Mouse (Mus musculus) erythroblast, embryonic 14.5 days (primary cell): Measurements from ENCODE around the gene Foxo3. TPM values are rescaled to one million over a fixed set of nuclear protein-coding genes. Genes with fewer than 3 reads are reported as not detected.
A peak's percentile ranks its signal among the peaks of the same experiment; 100 is the strongest.

ENCODE experiments used
- H3K27me3 ChIP-seq: 2 replicates; pipeline ENCODE4 v1.6.1; 2012; ENCODE audit warnings: inconsistent platforms; ENCODE audit not compliant: control insufficient read depth
- H3K36me3 ChIP-seq: 2 replicates; pipeline ENCODE4 v1.6.1; 2012; ENCODE audit warnings: mild to moderate bottlenecking, inconsistent platforms; ENCODE audit not compliant: control insufficient read depth
- H3K4me1 ChIP-seq: 2 replicates; pipeline ENCODE4 v1.6.1; 2012; ENCODE audit warnings: inconsistent platforms; ENCODE audit not compliant: control insufficient read depth
- H3K4me3 ChIP-seq: replicated peaks from 2 replicates; pipeline ENCODE3; 2012; ENCODE audit warnings: moderate library complexity, mild to moderate bottlenecking, inconsistent platforms
- H3K9me3 ChIP-seq: 2 replicates; pipeline ENCODE4 v1.6.1; 2012; ENCODE audit warnings: low read length, inconsistent platforms, mixed read lengths; ENCODE audit not compliant: control insufficient read depth
- GATA1 ChIP-seq: IDR thresholded peaks from 2 replicates; pipeline ENCODE4 v1.6.1; 2012; ENCODE audit warnings: low read length, inconsistent platforms, mixed read lengths
- TAL1 ChIP-seq: IDR thresholded peaks from 3 replicates; pipeline ENCODE4 v1.6.1; 2012; ENCODE audit warnings: low read length, inconsistent platforms, mixed read lengths
- polyA plus RNA-seq: library from polyadenylated mRNA; stranded (reverse); fragments of >175 nt; gene quantifications from 2 replicates; pipeline ENCODE4 v1.2.3, GENCODE M21; 2012

Gene Foxo3
- polyA plus RNA-seq, 1 experiment: 19.0 TPM

GRCm38 (mm10) chr10:42247125-42247816 lies 29.3 kb downstream of the Foxo3 start:
- Histone ChIP-seq H3K4me3 (peak overlapping the region; percentile 62), H3K27me3 (no peaks in the 10 kb centered on the region), H3K9me3 (no peaks in the 10 kb centered on the region), H3K36me3 (peaks cover 100% of the 10 kb centered on the region), H3K4me1 (peaks cover 100% of the 10 kb centered on the region)
- TF ChIP-seq GATA1 (peak; percentile 44), TAL1 (peak; percentile 55; the same call in 2 of the 3 replicates)

DNA sequence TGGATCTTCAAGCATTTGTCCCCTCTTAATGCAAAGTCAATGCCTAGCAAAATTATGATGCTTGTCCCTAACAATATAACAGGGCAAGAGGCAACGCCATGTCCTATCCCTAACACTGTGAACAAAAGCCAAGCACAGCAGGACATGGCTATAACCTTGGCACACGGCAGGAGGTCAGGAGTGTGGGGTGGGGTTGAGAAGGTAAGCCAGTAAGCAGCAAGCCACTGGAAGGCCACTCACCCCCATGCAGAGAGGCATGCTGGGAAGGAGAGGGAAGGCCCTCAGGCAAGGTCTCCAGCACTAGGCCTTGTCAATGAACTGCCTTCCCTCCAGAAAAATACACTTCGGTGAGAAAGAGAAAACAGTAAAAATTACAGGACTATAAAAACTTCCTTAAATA lies 30.1 kb downstream of the Foxo3 start:
- Histone ChIP-seq H3K27me3 (no peaks in the 10 kb centered on the region), H3K9me3 (no peaks in the 10 kb centered on the region), H3K4me3 (peak overlapping the region; percentile 21), H3K4me1 (peaks cover 100% of the 10 kb centered on the region), H3K36me3 (peaks cover 100% of the 10 kb centered on the region)
- TF ChIP-seq GATA1 (no peak), TAL1 (no peak)

DNA sequence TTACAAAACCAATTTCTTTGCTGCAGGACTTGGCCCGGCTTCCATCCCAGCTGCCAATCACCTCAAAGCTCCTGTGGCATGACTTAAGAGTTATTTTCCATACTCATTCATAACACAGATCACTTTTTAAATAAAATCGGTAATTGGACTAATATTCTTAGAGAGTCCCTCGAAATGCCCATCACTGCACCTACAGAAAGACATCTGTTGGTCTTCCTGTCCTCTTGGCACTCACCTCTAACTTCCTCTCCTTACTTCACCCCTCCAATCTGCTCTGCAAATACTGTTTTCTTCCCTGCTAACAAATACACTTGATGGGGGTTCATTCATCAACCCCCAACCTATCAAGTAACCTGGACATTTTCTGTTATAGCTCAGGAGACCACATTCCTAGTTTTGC lies 30.9 kb downstream of the Foxo3 start:
- Histone ChIP-seq H3K9me3 (no peaks in the 10 kb centered on the region), H3K27me3 (no peaks in the 10 kb centered on the region), H3K36me3 (peaks cover 100% of the 10 kb centered on the region), H3K4me1 (peaks cover 99% of the 10 kb centered on the region), H3K4me3 (peak overlapping the region; percentile 44)
- TF ChIP-seq GATA1 (no peak), TAL1 (no peak)

- Histone ChIP-seq H3K4me3 (peak overlapping the region; percentile 44), H3K36me3 (peaks cover 100% of the 10 kb centered on the region), H3K27me3 (no peaks in the 10 kb centered on the region), H3K9me3 (no peaks in the 10 kb centered on the region), H3K4me1 (peaks cover 99% of the 10 kb centered on the region)
- TF ChIP-seq GATA1: no peak
- TF ChIP-seq TAL1: no peak
Measured at GRCm38 (mm10) chr10:42245256-42245601, 31.3 kb downstream of the Foxo3 start.

DNA sequence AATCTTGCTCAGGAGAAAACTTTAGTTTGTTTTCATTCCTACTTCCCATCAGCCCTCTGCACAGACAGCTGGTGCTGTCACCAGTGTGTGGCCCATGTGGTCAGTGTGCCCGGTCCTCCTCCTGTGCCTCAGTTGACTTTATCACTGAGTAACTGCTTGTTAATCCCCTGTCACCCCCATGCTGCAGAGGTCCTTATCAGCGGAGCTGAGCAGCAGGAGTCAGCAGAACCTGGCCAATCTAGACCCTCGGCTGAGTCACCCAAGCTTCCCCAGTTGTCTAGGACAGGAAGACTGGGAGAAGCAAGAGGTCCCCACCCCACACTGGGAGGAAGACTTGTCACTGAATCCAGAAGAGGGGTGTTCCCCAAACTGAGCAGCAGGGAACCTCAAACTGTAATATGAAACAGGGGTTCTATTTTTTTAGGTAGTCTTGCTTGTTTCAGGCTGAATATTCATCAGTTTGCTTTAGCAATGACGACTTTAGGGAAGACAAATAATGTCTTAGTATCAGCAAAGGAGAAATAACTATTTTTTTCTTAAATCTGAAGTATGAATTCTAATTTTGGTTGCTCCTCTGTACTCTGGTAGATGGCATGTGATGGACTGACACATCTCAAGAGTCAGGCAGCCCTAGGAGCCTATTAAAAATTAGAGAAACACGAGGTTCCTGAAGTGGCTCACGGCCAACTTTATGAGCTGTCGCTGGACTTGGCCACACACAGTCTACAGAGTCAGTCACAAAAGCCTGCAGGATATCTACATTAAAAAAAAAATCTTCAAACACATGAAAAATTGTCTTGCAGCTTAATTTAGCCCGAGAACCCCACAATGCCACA lies 31.9 kb downstream of the Foxo3 start:
- Histone ChIP-seq H3K36me3 (peaks cover 100% of the 10 kb centered on the region), H3K4me1 (peaks cover 99% of the 10 kb centered on the region), H3K27me3 (no peaks in the 10 kb centered on the region), H3K9me3 (no peaks in the 10 kb centered on the region), H3K4me3 (peak overlapping the region; percentile 44)
- TF ChIP-seq TAL1: peak; percentile 84
- peak; percentile 94 for TF ChIP-seq GATA1

- Histone ChIP-seq H3K4me1 (peaks cover 99% of the 10 kb centered on the region), H3K27me3 (no peaks in the 10 kb centered on the region), H3K9me3 (no peaks in the 10 kb centered on the region), H3K4me3 (peak overlapping the region; percentile 44), H3K36me3 (peaks cover 100% of the 10 kb centered on the region)
- TF ChIP-seq TAL1: no peak
- TF ChIP-seq GATA1: no peak
Measured at GRCm38 (mm10) chr10:42243925-42244324, 32.6 kb downstream of the Foxo3 start.

DNA sequence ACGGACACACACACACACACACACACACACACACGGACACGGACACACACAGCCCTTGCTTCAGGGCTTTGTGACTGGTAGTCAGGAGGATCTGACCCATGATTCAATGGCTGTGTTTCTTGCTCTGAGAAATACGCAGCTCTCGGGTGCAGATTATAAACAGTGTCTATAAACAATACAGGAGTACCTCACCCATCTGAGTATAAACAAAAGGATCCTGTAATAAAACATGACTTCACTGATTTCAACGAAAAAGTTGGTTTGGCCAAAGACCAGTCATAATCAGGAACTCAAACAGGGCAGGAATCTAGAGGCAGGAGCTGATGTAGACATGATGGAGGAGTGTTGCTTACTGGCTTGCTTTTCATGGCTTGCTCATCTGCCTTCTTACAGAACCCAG lies 34.1 kb downstream of the Foxo3 start:
- no peak for TF ChIP-seq GATA1
- TF ChIP-seq TAL1: no peak
- H3K4me3 ChIP-seq: no peak overlapping the region
- peaks cover 96% of the 10 kb centered on the region for H3K4me1 ChIP-seq
- H3K36me3 ChIP-seq: peaks cover 100% of the 10 kb centered on the region
- no peaks in the 10 kb centered on the region for H3K27me3 ChIP-seq
- no peaks in the 10 kb centered on the region for H3K9me3 ChIP-seq

DNA sequence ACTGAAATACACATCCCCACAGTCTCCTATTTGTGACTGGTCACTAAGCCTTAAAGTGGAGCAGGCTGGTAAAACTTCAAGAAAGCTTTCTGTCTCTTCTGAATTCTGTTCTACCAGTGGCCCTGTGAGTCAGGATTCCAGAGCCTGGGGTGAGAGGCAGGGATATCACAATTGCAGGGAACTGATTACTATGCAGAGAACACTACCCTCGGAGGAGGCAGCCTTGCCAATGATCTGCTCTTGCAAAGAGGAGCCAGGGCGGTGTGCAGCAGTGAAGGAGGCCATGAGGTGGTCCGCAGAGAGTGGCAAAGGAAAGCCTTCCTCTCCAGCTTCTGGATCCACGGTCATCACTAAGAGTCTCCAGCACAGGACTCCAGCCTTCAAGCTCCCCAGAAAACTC lies 34.8 kb downstream of the Foxo3 start:
- no peak overlapping the region for H3K4me3 ChIP-seq
- TF ChIP-seq TAL1 (no peak), GATA1 (no peak)
- H3K36me3 ChIP-seq: peaks cover 100% of the 10 kb centered on the region
- H3K4me1 ChIP-seq: peaks cover 96% of the 10 kb centered on the region
- H3K9me3 ChIP-seq: no peaks in the 10 kb centered on the region
- H3K27me3 ChIP-seq: no peaks in the 10 kb centered on the region

GRCm38 (mm10) chr10:42239810-42240111 lies 36.8 kb downstream of the Foxo3 start:
- Histone ChIP-seq H3K4me3 (no peak overlapping the region), H3K36me3 (peaks cover 98% of the 10 kb centered on the region), H3K4me1 (peaks cover 94% of the 10 kb centered on the region), H3K27me3 (no peaks in the 10 kb centered on the region), H3K9me3 (no peaks in the 10 kb centered on the region)
- TF ChIP-seq GATA1 (no peak), TAL1 (no peak)
